Mouse (Mus musculus): ENCODE measurements around the gene Ndufv2. TPM values are rescaled to one million over a fixed set of nuclear protein-coding genes. Genes with fewer than 3 reads are reported as not detected.
"Not testable (repeated sequence)": the region's sequence is repeated elsewhere in the genome, so short reads cannot be mapped to it uniquely, and the experiment has no call there.

Gene Ndufv2
- polyA plus RNA-seq, 1 experiment from 2014 or later = 311 TPM

DNA sequence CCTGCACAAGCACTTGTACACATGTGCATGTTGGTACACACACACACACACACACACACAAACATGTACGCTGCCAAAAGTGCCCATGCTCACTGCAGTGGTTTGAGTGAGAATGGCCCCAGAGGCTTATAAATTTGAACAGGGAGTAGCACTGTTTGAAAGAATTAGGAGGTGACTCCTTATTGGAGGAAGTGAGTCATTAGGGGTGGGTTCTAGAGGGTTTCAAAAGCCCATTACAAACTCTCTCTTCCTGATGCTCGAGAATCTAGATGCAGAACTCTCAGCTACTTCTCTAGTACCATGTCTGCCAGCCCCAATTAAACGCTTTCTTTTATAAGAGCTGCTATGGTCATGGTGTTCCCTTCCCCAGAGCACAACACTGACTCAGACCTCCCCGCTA, 52.6 kb downstream of the Ndufv2 start:
- no peaks in the 10 kb centered on the region for H3K9me3 ChIP-seq
- H3K4me3 ChIP-seq = no peak overlapping the region
- WGBS = 78% methylated on average over 4 of the region's 4 CpGs
- no peaks in the 10 kb centered on the region for H3K4me1 ChIP-seq
- no peak overlapping the region for H3K4me2 ChIP-seq
- no peak overlapping the region for H3K27ac ChIP-seq
- H3K9ac ChIP-seq = no peak overlapping the region
- no peak for ATAC-seq (ENCODE audit: insufficient number of reproducible peaks, insufficient read depth, low FRiP score, low TSS enrichment, low read depth)
- peaks cover 23% of the 10 kb centered on the region for H3K36me3 ChIP-seq
- no peaks in the 10 kb centered on the region for H3K27me3 ChIP-seq

DNA sequence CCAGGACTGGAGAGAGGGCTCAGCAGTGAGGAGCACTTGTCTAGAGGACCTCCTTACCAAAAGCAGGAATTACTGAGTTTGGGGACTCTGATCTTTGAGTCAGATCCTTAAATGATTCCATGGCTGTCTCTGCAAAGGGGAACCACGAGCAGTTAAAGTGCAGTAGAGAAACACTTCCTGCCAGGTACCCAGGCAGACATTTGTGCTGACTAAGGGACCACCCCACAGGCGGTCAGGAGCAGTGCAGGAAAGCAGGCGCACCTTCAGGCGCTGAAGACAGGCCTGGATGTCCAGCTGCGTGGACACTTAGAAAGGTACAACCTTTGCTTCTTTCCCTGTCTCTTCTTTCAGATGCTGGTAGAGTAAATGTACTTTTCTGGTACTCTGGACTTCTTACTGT, 53.2 kb downstream of the Ndufv2 start:
- Histone ChIP-seq H3K27me3 (no peaks in the 10 kb centered on the region), H3K4me1 (no peaks in the 10 kb centered on the region), H3K36me3 (peaks cover 23% of the 10 kb centered on the region), H3K4me3 (no peak overlapping the region), H3K27ac (no peak overlapping the region), H3K4me2 (no peak overlapping the region), H3K9me3 (no peaks in the 10 kb centered on the region), H3K9ac (no peak overlapping the region)
- no peak for ATAC-seq (ENCODE audit: insufficient number of reproducible peaks, insufficient read depth, low FRiP score, low TSS enrichment, low read depth)
- 60% methylated on average over 5 of the region's 5 CpGs for WGBS

DNA sequence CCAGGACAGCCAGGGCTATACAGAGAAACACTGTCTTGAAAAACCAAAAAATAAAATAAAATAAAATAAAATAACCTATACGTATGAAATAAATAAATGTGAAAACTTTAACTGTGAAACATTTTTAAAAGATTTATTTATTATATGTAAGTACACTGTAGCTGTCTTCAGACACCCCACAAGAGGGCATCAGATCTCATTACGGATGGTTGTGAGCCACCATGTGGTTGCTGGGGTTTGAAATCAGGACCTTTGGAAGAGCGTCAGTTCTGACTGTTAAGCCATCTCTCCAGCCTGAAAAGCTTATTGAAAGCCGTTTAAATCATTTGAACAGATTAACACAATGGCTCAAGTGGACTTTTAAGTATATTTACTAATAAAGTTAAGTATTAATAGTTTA, 57.7 kb downstream of the Ndufv2 start:
- whole genome bisulfite sequencing = 85% methylated on average over 4 of the region's 4 CpGs

DNA sequence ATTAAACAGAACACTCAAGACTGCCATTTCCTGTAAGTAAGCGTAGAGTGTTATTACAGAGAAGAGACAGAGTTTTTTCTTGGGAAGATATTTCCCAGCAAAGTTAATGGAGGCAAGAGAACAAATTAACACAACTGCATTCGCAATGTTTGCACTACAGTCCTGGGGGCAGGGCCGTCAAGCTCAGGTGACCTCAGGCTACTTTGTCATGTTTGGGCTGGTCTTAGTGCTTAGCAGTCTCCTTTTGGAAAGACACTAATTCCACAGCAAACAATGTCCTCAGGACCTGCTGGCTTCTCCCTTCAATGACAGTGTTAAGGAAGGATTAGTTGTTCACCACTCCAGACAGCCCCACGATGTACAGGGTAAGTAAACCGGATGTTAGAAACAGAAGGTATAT, 60.3 kb downstream of the Ndufv2 start:
- 79% methylated on average over 5 of the region's 5 CpGs for WGBS
- no peaks in the 10 kb centered on the region for H3K4me1 ChIP-seq
- no peak for ATAC-seq (ENCODE audit: insufficient number of reproducible peaks, insufficient read depth, low FRiP score, low TSS enrichment, low read depth)

More for the DNA sequence above, 57.7 kb downstream of the Ndufv2 start:
- H3K9me3 ChIP-seq; H3K9ac ChIP-seq; H3K4me3 ChIP-seq; H3K4me2 ChIP-seq; H3K27me3 ChIP-seq; H3K27ac ChIP-seq; H3K4me1 ChIP-seq; ATAC-seq (ENCODE audit: insufficient number of reproducible peaks, insufficient read depth, low FRiP score, low TSS enrichment, low read depth): not testable (repeated sequence)
- peaks cover 29% of the 10 kb centered on the region for H3K36me3 ChIP-seq

DNA sequence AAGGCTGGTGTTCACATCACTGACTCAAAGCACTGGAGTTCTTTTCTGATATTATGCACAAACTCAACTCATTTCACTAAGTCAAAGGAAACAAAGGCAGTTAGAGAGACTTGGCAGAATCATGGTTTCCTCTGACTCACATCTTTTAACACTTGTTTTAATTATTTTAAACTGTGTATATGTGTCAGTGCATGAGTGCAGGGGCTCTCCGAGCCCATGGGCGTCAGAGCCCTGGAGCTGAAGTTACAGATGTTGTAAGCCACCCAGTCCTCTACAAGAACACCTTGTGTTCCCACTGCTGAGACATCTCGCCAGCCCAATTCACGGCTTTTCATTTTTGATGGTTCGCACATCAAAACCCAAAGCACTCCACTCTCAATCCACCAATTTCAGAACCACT, 68.1 kb downstream of the Ndufv2 start:
- Histone ChIP-seq H3K4me2 (no peak overlapping the region), H3K9ac (no peak overlapping the region), H3K9me3 (no peaks in the 10 kb centered on the region), H3K36me3 (peaks cover 16% of the 10 kb centered on the region), H3K27me3 (no peaks in the 10 kb centered on the region), H3K27ac (no peak overlapping the region), H3K4me3 (no peak overlapping the region), H3K4me1 (no peaks in the 10 kb centered on the region)
- ATAC-seq (ENCODE audit: insufficient number of reproducible peaks, insufficient read depth, low FRiP score, low TSS enrichment, low read depth) = no peak
- WGBS = 93% methylated on average over 5 of the region's 5 CpGs

More for the DNA sequence above, 60.3 kb downstream of the Ndufv2 start:
- no peak overlapping the region for H3K4me3 ChIP-seq
- H3K9ac ChIP-seq = no peak overlapping the region
- no peaks in the 10 kb centered on the region for H3K9me3 ChIP-seq
- H3K27ac ChIP-seq = no peak overlapping the region
- H3K36me3 ChIP-seq = peaks cover 20% of the 10 kb centered on the region
- H3K4me2 ChIP-seq = no peak overlapping the region
- no peaks in the 10 kb centered on the region for H3K27me3 ChIP-seq

DNA sequence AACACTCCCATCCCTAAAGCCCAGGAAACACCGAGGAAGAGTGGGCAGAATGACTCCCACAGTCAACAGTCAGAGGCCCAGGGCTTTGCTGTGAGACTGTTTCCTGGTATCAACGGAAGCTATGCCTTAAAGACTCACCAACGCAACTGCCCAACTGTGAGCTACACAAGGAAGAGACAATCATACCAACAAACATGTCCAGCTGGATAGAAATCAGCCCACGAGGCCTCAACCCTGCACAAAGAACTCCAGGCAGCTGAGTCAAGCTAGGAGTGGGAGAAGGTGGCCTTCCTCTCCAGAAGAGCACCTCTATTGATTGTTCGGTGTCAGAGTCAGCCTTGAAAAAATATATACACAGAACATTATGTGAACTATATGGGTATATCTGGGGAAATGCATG, 69.4 kb downstream of the Ndufv2 start:
- no peak for ATAC-seq (ENCODE audit: insufficient number of reproducible peaks, insufficient read depth, low FRiP score, low TSS enrichment, low read depth)
- Histone ChIP-seq H3K4me2 (no peak overlapping the region), H3K4me3 (no peak overlapping the region), H3K9me3 (no peaks in the 10 kb centered on the region), H3K36me3 (peaks cover 21% of the 10 kb centered on the region), H3K9ac (no peak overlapping the region), H3K27me3 (no peaks in the 10 kb centered on the region), H3K4me1 (no peaks in the 10 kb centered on the region), H3K27ac (no peak overlapping the region)
- WGBS = 89% methylated on average over 5 of the region's 5 CpGs

Other genes with a start within 250 kb of the Ndufv2 start
- gene Ralbp1, start 215.8 kb downstream of the Ndufv2 start, polyA plus RNA-seq (2015; fragmentation: Nextera tagmentation; extraction: Ambion mirVana) = 94.1 and 105 TPM in 2 replicates
- 154 and 159 TPM in 2 replicates for gene Twsg1, start 150.3 kb downstream of the Ndufv2 start, polyA plus RNA-seq (2015; fragmentation: Nextera tagmentation; extraction: Ambion mirVana)
- gene Ankrd12, start 24.5 kb downstream of the Ndufv2 start, polyA plus RNA-seq (2015; fragmentation: Nextera tagmentation; extraction: Ambion mirVana) = 41.4 and 45.9 TPM in 2 replicates
- gene Washc1, start 10.0 kb upstream of the Ndufv2 start, polyA plus RNA-seq (2015; fragmentation: Nextera tagmentation; extraction: Ambion mirVana) = 42.9 and 45.6 TPM in 2 replicates
- 23.0 and 23.8 TPM in 2 replicates for gene Ddx11, start 22.0 kb upstream of the Ndufv2 start, polyA plus RNA-seq (2015; fragmentation: Nextera tagmentation; extraction: Ambion mirVana)